Mouse (Mus musculus) heart, postnatal 10 days (tissue): ENCODE results near the gene Nr5a1. TPM values are rescaled to one million over a fixed set of nuclear protein-coding genes. Genes with fewer than 3 reads are reported as not detected.

Experiments
- DNase-seq, 2 experiments: peaks; one replicate each; pipeline ENCODE4 v3.0.0; 2021
- intact Hi-C: fragments of 180-260 bp; cut with DNase I; formaldehyde crosslinking; loops from one replicate; pipeline ENCODE4 v1.15.1; 2025
- total RNA-seq, 2 experiments: library from RNA; stranded (reverse); gene quantifications; 2 replicates each; pipeline ENCODE4 v1.2.3; 2021

Nr5a1 gene
- total RNA-seq, 2 experiments from 2014 or later: 0.12 to 0.15 TPM

- peak in 1 of 2 experiments; percentile 22 for DNase-seq
- intact Hi-C loops: no loop called here
Measured at GRCm38 (mm10) chr2:38706661-38707060, 7.7 kb downstream of the Nr5a1 start.

DNA sequence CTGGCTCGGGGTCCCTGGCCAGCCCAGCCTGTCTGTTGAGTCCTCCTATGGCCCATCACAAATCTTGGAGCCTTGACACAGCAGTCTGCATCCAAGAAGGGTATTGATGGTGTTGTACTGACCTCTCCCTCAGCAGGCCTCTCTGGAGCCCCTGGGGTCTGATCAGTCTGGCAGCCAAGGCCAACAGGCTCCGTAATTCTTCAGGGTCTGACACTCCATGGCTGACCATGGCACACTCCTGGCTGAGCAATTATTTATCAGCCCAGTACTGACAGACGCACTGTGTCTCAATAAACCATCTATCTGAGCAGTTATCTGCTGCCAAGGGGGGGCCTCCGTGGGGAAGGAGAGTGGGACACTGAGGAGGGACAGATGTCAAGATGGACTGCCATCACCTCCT, 9.3 kb downstream of the Nr5a1 start:
- intact Hi-C loops: no loop called here

GRCm38 (mm10) chr2:38704336-38704735, 10.0 kb downstream of the Nr5a1 start:
- no peak for DNase-seq
- intact Hi-C loops: no loop called here

More for the DNA sequence above, 9.3 kb downstream of the Nr5a1 start:
- no peak for DNase-seq

GRCm38 (mm10) chr2:38700177-38700576, 14.2 kb downstream of the Nr5a1 start:
- intact Hi-C loops: no loop called here

GRCm38 (mm10) chr2:38698623-38699022, 15.7 kb downstream of the Nr5a1 start:
- intact Hi-C loops: no loop called here
- DNase-seq: no peak

More at GRCm38 (mm10) chr2:38700177-38700576, 14.2 kb downstream of the Nr5a1 start:
- no peak for DNase-seq

DNA sequence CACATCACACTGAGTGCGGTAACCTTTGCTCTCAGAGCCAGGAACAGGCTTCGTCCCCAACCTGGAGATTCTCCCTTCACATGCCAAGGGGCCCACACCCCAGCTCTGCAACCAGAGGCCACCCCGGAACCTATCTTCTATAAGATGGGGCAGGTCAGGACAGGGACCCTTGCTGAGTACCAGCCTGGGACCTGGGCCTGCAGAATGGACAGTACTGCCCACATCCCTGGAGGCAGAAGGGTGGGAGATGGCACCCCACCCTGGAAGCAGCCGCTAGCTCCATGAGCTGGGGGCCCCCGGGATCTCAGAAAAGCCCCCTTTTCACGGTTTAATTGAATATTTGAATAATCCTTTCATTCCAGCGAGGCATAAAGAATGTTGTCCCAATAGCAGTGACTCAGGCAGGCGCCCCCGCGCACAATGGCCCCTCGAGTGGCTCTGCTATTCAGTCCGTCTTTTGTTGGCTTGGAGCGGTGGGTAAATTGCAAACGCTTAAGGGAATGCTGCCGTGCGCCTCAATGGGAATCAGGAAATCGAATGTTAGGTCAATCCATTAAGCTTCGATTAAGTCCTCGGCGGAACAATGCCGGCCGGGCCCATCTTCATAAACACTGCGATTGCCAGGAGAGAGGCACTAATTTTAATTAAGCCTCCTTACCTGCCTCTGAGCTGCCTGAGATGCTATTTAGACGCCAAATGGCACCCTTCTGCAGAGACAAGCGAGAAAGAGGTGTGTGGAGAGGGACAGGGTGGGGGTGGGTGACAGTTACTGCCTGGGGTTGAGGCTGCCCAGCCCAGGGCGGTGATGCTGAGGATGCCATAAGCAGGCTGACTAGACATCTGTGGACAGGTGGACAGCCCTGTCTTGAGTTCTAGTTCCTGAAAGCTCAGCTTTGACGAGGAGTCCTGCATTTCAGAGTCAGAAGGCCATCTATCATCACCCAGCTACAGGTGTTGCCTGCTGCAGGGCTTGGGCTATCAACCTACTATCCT, 16.9 kb downstream of the Nr5a1 start:
- no peak for DNase-seq
- intact Hi-C loops: no loop called here

DNA sequence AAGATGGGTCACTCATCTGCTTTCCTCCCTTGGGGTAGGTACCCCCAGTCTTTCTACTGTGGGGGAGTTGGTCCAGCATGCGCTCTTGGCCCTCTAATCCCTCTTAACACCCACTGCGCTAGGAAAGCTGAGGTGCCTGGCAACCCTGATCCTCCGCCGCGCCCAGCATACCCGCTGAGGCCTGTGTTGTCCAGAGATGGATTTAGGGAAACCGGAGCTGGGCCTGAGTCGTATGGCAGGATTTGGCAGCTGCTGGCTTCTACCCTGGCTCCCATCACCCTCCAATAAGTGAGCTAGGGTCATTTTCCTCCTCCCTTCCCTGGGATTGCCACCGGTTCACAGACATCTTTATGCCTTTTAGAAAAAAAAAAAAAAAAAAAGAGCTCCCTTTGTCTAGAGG, 18.6 kb downstream of the Nr5a1 start:
- intact Hi-C loops: no loop called here
- no peak for DNase-seq

- intact Hi-C loops: no loop called here
- DNase-seq: peak in 1 of 2 experiments; percentile 48
Measured at GRCm38 (mm10) chr2:38691542-38691941, 22.8 kb downstream of the Nr5a1 start.

- intact Hi-C loops: no loop called here
- no peak for DNase-seq
Measured at GRCm38 (mm10) chr2:38689881-38690280, 24.5 kb downstream of the Nr5a1 start.

GRCm38 (mm10) chr2:38688791-38689520, 25.4 kb downstream of the Nr5a1 start:
- intact Hi-C loops: no loop called here
- DNase-seq: peak; percentile 22 to 31

DNA sequence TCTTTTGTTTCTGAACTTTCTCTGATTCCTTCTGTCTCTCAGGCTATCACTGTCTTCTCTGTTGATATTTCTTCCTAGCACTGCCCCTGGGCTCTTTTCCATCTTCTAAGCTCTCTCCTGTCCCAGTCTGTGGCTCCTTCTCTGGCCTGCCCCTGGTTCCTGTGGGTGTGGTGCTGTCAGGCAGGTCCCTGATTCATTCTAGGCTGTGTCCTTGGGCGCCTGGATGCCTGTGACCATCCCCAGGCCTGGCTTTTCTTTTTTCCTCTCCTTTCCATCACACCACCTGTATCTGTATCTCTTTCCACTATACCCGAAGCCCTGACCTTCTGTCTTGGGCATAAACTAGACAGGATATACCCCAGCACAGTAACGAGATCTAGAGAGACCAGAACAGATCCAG, 28.6 kb downstream of the Nr5a1 start:
- no peak for DNase-seq
- intact Hi-C loops: no loop called here

- DNase-seq: no peak
- intact Hi-C loops: no loop called here
Measured at GRCm38 (mm10) chr2:38683083-38683482, 31.3 kb downstream of the Nr5a1 start.

- DNase-seq: no peak
- intact Hi-C loops: no loop called here
Measured at GRCm38 (mm10) chr2:38682209-38682608, 32.1 kb downstream of the Nr5a1 start.

DNA sequence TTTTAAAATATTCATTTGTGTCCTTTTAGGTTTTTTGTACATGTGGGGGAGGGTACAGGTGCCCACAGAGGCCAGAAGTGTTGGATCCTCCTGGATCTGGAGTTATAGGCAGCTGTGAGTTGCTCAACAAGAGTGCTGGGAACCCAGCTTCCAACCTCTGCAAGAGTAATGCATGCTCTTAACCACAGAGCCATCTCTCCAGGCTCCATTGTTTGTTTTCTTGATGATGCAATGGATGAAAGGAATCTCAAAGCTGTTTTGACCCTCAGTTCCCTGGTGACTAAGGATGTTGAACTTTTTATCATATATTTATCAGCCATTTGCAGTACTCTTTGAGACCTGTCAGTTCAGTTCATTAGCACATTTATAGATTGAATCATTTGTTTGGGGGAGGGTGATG, 35.4 kb downstream of the Nr5a1 start:
- DNase-seq: no peak
- intact Hi-C loops: no loop called here

GRCm38 (mm10) chr2:38675366-38675969, 38.9 kb downstream of the Nr5a1 start:
- no peak for DNase-seq
- intact Hi-C loops: no loop called here

DNA sequence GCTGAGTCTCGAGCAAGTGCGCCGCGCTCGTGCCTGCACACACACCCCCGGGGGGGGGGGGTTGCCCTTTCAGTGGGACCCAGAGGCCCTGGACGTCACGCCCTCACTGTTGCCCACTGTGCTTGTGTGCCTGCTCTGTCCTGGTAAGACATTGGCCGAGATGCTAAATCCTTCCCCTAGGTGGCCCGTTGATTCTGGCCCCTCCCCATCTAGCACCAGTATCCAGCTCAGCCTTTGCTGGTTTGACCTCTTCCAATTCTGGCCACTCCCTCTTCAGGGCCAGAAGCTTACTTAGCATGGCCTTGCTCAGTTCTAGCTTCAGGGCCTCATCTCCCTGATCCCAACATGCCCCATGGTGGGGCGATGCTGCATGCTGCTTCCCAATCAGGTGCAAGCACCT, 41.8 kb downstream of the Nr5a1 start:
- intact Hi-C loops: no loop called here
- DNase-seq: no peak

DNA sequence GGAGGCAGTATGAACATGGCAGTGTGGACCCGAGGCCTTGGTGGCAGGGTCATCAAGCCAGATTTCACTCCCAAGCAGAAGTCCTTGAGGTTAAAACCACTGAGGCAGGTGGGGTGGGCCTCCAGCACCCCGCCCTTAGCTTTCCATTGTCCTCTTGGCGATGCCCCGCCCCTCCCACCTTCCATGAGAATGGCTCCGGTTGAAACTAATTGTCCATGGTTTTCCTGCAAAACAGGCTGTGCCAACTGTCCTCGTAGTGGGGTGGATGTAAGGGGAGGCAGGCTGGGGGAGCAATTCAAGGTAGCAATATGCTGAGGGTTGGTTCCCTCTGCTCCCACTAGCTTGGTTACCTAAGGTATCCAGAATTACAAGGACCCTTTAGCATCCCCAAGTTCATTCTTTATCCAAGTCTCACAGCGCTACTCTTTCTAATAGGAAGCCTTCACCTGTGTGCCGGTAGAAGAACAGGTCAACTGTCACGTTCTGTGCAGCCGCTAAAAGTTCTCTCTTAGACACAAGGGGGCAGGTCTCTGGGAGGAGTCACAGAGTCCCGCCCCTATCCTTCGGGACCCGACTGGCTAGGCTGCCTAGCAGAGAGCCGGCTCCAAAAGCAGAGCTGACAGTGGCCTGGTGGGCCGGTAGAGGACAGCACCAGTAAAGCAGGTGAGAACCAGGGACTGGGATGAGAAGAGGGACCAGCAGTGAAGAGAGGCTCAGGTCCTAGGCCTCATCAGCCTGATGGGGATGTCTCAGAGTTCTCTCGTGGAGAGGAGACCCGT, 45.4 kb downstream of the Nr5a1 start:
- no peak for DNase-seq
- intact Hi-C loops: no loop called here

GRCm38 (mm10) chr2:38661398-38661797, 52.9 kb downstream of the Nr5a1 start:
- DNase-seq: peak in 1 of 2 experiments; percentile 34
- intact Hi-C loops: loop anchor here (1.0 kb wide), 1 partner anchor 78 kb away; no protein-coding TSS in a partner anchor

GRCm38 (mm10) chr2:38658338-38658836, 56.0 kb downstream of the Nr5a1 start:
- DNase-seq: peak; percentile 84 to 87
- intact Hi-C loops: loop anchor here (1.0 to 10.0 kb wide), 4 partner anchors 14 to 844 kb away; partner anchors contain the start of gene Psmb7

- intact Hi-C loops: loop anchor here (10.0 kb wide), 1 partner anchor 839 kb away; no protein-coding TSS in a partner anchor
- DNase-seq: no peak
Measured at GRCm38 (mm10) chr2:38653694-38654093, 60.6 kb downstream of the Nr5a1 start.
